In genomic region chr6:21828001-21828400, GRCm38 (mm10) we compare ENCODE assay signal across 30 mouse cellular contexts. TPM values are rescaled to one million over a fixed set of nuclear protein-coding genes. Genes with fewer than 3 reads are reported as not detected.
DNase-seq lines count a peak whose midpoint lies in the region; ATAC-seq and TF ChIP-seq lines count a peak whose summit lies in the region.
"Had no signal": no experiment of that assay in that cellular context is flagged by ENCODE, and none has a peak within 500 bp of the region (broad histone marks: within the 10 kb centered on the region; RNA-seq: fewer than 3 reads in every experiment).

No protein-coding gene starts in this region.

- H3K9me3 ChIP-seq in liver, embryonic 15.5 days (replicated peaks) = no peaks in the 10 kb centered on the region
- no peaks in the 10 kb centered on the region for H3K9me3 ChIP-seq in liver, embryonic 11.5 days (ENCODE audit: control insufficient read depth, low read length)
- H3K9me3 ChIP-seq in stomach, embryonic 16.5 days (replicated peaks; ENCODE audit: control insufficient read depth, low read length) = no peaks in the 10 kb centered on the region
- H3K9me3 ChIP-seq in stomach, postnatal 0 days (ENCODE audit: control insufficient read depth, low read length) = no peaks in the 10 kb centered on the region
- no peaks in the 10 kb centered on the region for H3K9me3 ChIP-seq in intestine, embryonic 16.5 days (ENCODE audit: control insufficient read depth, low read length)
- H3K9me3 ChIP-seq in hindbrain, embryonic 13.5 days = no peaks in the 10 kb centered on the region
- H3K9me3 ChIP-seq: embryonic facial prominence, embryonic 10.5 days; embryonic facial prominence, embryonic 13.5 days; forebrain, embryonic 13.5 days; G1E had no signal

- H3K27ac ChIP-seq in liver, embryonic 15.5 days (replicated peaks) = peak overlapping the region; percentile 61
- H3K27ac ChIP-seq in liver, embryonic 11.5 days (ENCODE audit: low read depth, low read length) = no peak overlapping the region; the same call in 1 of the 2 replicates
- peak overlapping the region; percentile 49 for H3K27ac ChIP-seq in stomach, embryonic 16.5 days (ENCODE audit: low read length)
- no peak overlapping the region for H3K27ac ChIP-seq in stomach, postnatal 0 days (replicated peaks)
- H3K27ac ChIP-seq in intestine, embryonic 16.5 days (ENCODE audit: low read length) = peak overlapping the region; percentile 43
- no peak overlapping the region for H3K27ac ChIP-seq in hindbrain, embryonic 13.5 days
- H3K27ac ChIP-seq: embryonic facial prominence, embryonic 10.5 days; embryonic facial prominence, embryonic 13.5 days; forebrain, embryonic 13.5 days; heart, adult 2 months; hindbrain, embryonic 14.5 days; hindbrain, postnatal 0 days had no signal

- no peak for DNase-seq in liver, embryonic 11.5 days (ENCODE audit: low spot score)
- no peak for DNase-seq in stomach, postnatal 0 days (ENCODE audit: low spot score)
- DNase-seq in yolk sac, embryonic 10.5 days (ENCODE audit: low spot score) = peak; percentile 50
- no peak for DNase-seq in spleen, adult 18-20 months
- DNase-seq: adrenal gland, postnatal 10 days; adrenal gland, postnatal 36 days; B cell, adult 2 months; cerebellum, adult 11 months; cerebellum, adult 8-10 months; cerebellum, postnatal 10 days; cerebellum, postnatal 36 days; embryo, embryonic 11 days; gastrocnemius, postnatal 10 days; gastrocnemius, postnatal 36 days had no signal

- H3K4me3 ChIP-seq in liver, embryonic 15.5 days (replicated peaks) = no peak overlapping the region
- H3K4me3 ChIP-seq in liver, embryonic 11.5 days (ENCODE audit: low read depth, low read length) = no peak overlapping the region
- H3K4me3 ChIP-seq in stomach, embryonic 16.5 days (replicated peaks; ENCODE audit: low read length) = no peak overlapping the region
- no peak overlapping the region for H3K4me3 ChIP-seq in stomach, postnatal 0 days (ENCODE audit: low read depth, low read length)
- H3K4me3 ChIP-seq in intestine, embryonic 16.5 days (ENCODE audit: low read length) = no peak overlapping the region
- H3K4me3 ChIP-seq in hindbrain, embryonic 13.5 days = no peak overlapping the region
- H3K4me3 ChIP-seq: embryonic facial prominence, embryonic 10.5 days; embryonic facial prominence, embryonic 13.5 days; erythroblast, embryonic 14.5 days; forebrain, embryonic 13.5 days; heart, adult 2 months had no signal

- H3K4me1 ChIP-seq in liver, embryonic 15.5 days (replicated peaks) = 0 out of 2 replicates have a peak, but pooled peaks cover 4% of the 10 kb centered on the region
- 0 out of 2 replicates have a peak, but pooled peaks cover 3% of the 10 kb centered on the region for H3K4me1 ChIP-seq in liver, embryonic 11.5 days (replicated peaks; ENCODE audit: control insufficient read depth, insufficient read depth, low read length)
- H3K4me1 ChIP-seq in stomach, embryonic 16.5 days (ENCODE audit: control insufficient read depth, insufficient read depth, low read length) = peaks cover 15% of the 10 kb centered on the region
- H3K4me1 ChIP-seq in stomach, postnatal 0 days (replicated peaks; ENCODE audit: control insufficient read depth, insufficient read depth) = no peaks in the 10 kb centered on the region
- peaks cover 21% of the 10 kb centered on the region for H3K4me1 ChIP-seq in intestine, embryonic 16.5 days (ENCODE audit: control insufficient read depth, insufficient read depth, low read length)
- H3K4me1 ChIP-seq in hindbrain, embryonic 13.5 days (replicated peaks) = 0 out of 2 replicates have a peak, but pooled peaks cover 2% of the 10 kb centered on the region
- H3K4me1 ChIP-seq: forebrain, embryonic 13.5 days had no signal

- no peak overlapping the region for H3K9ac ChIP-seq in liver, embryonic 15.5 days
- no peak overlapping the region for H3K9ac ChIP-seq in liver, embryonic 11.5 days (ENCODE audit: low read depth, low read length)
- no peak overlapping the region for H3K9ac ChIP-seq in stomach, embryonic 16.5 days (ENCODE audit: low read length)
- no peak overlapping the region for H3K9ac ChIP-seq in stomach, postnatal 0 days (ENCODE audit: low read length)
- H3K9ac ChIP-seq in intestine, embryonic 16.5 days (ENCODE audit: low read depth, low read length) = no peak overlapping the region
- H3K9ac ChIP-seq in hindbrain, embryonic 13.5 days = no peak overlapping the region
- H3K9ac ChIP-seq: embryonic facial prominence, embryonic 13.5 days; forebrain, embryonic 13.5 days; hindbrain, embryonic 14.5 days had no signal

- 0 out of 2 replicates have a peak overlapping the region, but pooled peaks have one; percentile 8 for H3K4me2 ChIP-seq in liver, embryonic 15.5 days
- H3K4me2 ChIP-seq in liver, embryonic 11.5 days = no peak overlapping the region
- no peak overlapping the region for H3K4me2 ChIP-seq in stomach, embryonic 16.5 days (ENCODE audit: low read depth, low read length)
- H3K4me2 ChIP-seq in stomach, postnatal 0 days (replicated peaks; ENCODE audit: low read depth) = no peak overlapping the region
- H3K4me2 ChIP-seq in intestine, embryonic 16.5 days (ENCODE audit: low read depth, low read length) = no peak overlapping the region
- H3K4me2 ChIP-seq in hindbrain, embryonic 13.5 days = no peak overlapping the region
- H3K4me2 ChIP-seq: embryonic facial prominence, embryonic 13.5 days; forebrain, embryonic 13.5 days; heart, embryonic 11.5 days; hindbrain, embryonic 14.5 days had no signal

- no peak for TF ChIP-seq CTCF in stomach, postnatal 0 days (IDR thresholded peaks at IDR 0.05; ENCODE audit: low read depth)

- no peak for TF ChIP-seq EP300 in stomach, postnatal 0 days (optimal IDR thresholded peaks at IDR 0.05)

- H3K36me3 ChIP-seq in liver, embryonic 15.5 days (replicated peaks) = no peaks in the 10 kb centered on the region
- no peaks in the 10 kb centered on the region for H3K36me3 ChIP-seq in liver, embryonic 11.5 days (ENCODE audit: control insufficient read depth, insufficient read depth, low read length)
- H3K36me3 ChIP-seq in stomach, embryonic 16.5 days (ENCODE audit: control insufficient read depth, insufficient read depth, low read length) = no peaks in the 10 kb centered on the region
- no peaks in the 10 kb centered on the region for H3K36me3 ChIP-seq in stomach, postnatal 0 days (ENCODE audit: control insufficient read depth, insufficient read depth, low read length)
- H3K36me3 ChIP-seq in intestine, embryonic 16.5 days (ENCODE audit: control insufficient read depth, insufficient read depth, low read length) = no peaks in the 10 kb centered on the region
- H3K36me3 ChIP-seq in hindbrain, embryonic 13.5 days = 0 out of 2 replicates have a peak, but pooled peaks cover 5% of the 10 kb centered on the region
- H3K36me3 ChIP-seq: G1E had no signal

- H3K27me3 ChIP-seq in liver, embryonic 15.5 days = no peaks in the 10 kb centered on the region
- H3K27me3 ChIP-seq in liver, embryonic 11.5 days (replicated peaks; ENCODE audit: control insufficient read depth, insufficient read depth, low read length) = no peaks in the 10 kb centered on the region
- H3K27me3 ChIP-seq in stomach, embryonic 16.5 days (ENCODE audit: control insufficient read depth, insufficient read depth, low read length) = no peaks in the 10 kb centered on the region
- no peaks in the 10 kb centered on the region for H3K27me3 ChIP-seq in stomach, postnatal 0 days (ENCODE audit: control insufficient read depth, insufficient read depth, low read length)
- no peaks in the 10 kb centered on the region for H3K27me3 ChIP-seq in intestine, embryonic 16.5 days (replicated peaks; ENCODE audit: control insufficient read depth, insufficient read depth, low read length)
- no peaks in the 10 kb centered on the region for H3K27me3 ChIP-seq in hindbrain, embryonic 13.5 days
- H3K27me3 ChIP-seq: CH12.LX; embryonic facial prominence, embryonic 13.5 days; forebrain, embryonic 13.5 days; Patski had no signal

- peak; percentile 54; the same call in 1 of the 2 replicates for ATAC-seq in liver, embryonic 15.5 days (ENCODE audit: insufficient read depth)
- ATAC-seq in liver, embryonic 11.5 days (replicated peaks; ENCODE audit: low FRiP score) = no peak
- no peak for ATAC-seq in stomach, embryonic 16.5 days (ENCODE audit: insufficient read depth, low FRiP score)
- ATAC-seq in stomach, postnatal 0 days (ENCODE audit: low FRiP score, low TSS enrichment) = no peak
- peak; percentile 81 for ATAC-seq in intestine, embryonic 16.5 days
- no peak for ATAC-seq in hindbrain, embryonic 13.5 days (ENCODE audit: low FRiP score)
- ATAC-seq: forebrain, embryonic 13.5 days; forebrain, embryonic 16.5 days; hindbrain, postnatal 0 days had no signal

- 55% methylated on average over 7 of the region's 7 CpGs for WGBS in liver, embryonic 15.5 days (ENCODE audit: insufficient replicate concordance)
- 75% methylated on average over 7 of the region's 7 CpGs for WGBS in liver, embryonic 11.5 days
- whole genome bisulfite sequencing in stomach, embryonic 16.5 days = 72% methylated on average over 7 of the region's 7 CpGs
- WGBS in stomach, postnatal 0 days = 76% methylated on average over 7 of the region's 7 CpGs
- WGBS in intestine, embryonic 16.5 days = 61% methylated on average over 7 of the region's 7 CpGs
- WGBS in hindbrain, embryonic 13.5 days = 92% methylated on average over 7 of the region's 7 CpGs

RNA-seq across cellular contexts. Expression of gene Tspan12, which starts 24.3 kb away (rescaled TPM):
- 19.5 and 20.2 TPM in 2 replicates for polyA plus RNA-seq in liver, embryonic 15.5 days (2015; fragmentation: Nextera tagmentation; extraction: Ambion mirVana)
- 47.9 and 54.3 TPM in 2 replicates for polyA plus RNA-seq in liver, embryonic 11.5 days (2014; fragmentation: Nextera tagmentation; extraction: Ambion mirVana)
- polyA plus RNA-seq in stomach, embryonic 16.5 days (2015; fragmentation: Nextera tagmentation; extraction: Ambion mirVana) = 70.2 and 72.9 TPM in 2 replicates
- 25.0 TPM in 2 replicates for polyA plus RNA-seq in stomach, postnatal 0 days (2015; fragmentation: Nextera tagmentation; extraction: Ambion mirVana)
- polyA plus RNA-seq in intestine, embryonic 16.5 days (2015; fragmentation: Nextera tagmentation; extraction: Ambion mirVana) = 63.8 TPM in 2 replicates
- polyA plus RNA-seq in hindbrain, embryonic 13.5 days (2015; fragmentation: Nextera tagmentation; extraction: Ambion mirVana) = 64.6 and 69.6 TPM in 2 replicates
- polyA plus RNA-seq: erythroblast, embryonic 14.5 days had no signal

Comparison
In these comparisons a context has a peak if more than half of its experiments do, and no peak if none do; other contexts are left out.
1. ATAC-seq: peak in liver, embryonic 15.5 days (single experiment) and intestine, embryonic 16.5 days (single experiment); none in liver, embryonic 11.5 days (single experiment), stomach, embryonic 16.5 days (single experiment), stomach, postnatal 0 days (single experiment) and hindbrain, embryonic 13.5 days (single experiment).
2. H3K27ac ChIP-seq: peak in liver, embryonic 15.5 days (single experiment), stomach, embryonic 16.5 days (single experiment) and intestine, embryonic 16.5 days (single experiment); none in liver, embryonic 11.5 days (single experiment), stomach, postnatal 0 days (single experiment) and hindbrain, embryonic 13.5 days (single experiment).